Mouse (Mus musculus): ENCODE data around the gene Aplp2. TPM values are rescaled to one million over a fixed set of nuclear protein-coding genes. Genes with fewer than 3 reads are reported as not detected.

Aplp2 gene
- total RNA-seq, 2 experiments from 2014 or later, result 333 to 347 TPM

- DNase-seq, result no peak
- intact Hi-C loops (cut with DNase I), result no loop called here
These were observed 80.2 kb downstream of the Aplp2 start, which contains the start of gene St14 for GRCm38 (mm10) chr9:31131205-31131968. TSS of gene St14 (minus strand) at chr9:31131853.

- peak in 1 of 2 experiments; percentile 25 for DNase-seq
- intact Hi-C loops (cut with DNase I), result no loop called here
These were observed 81.0 kb downstream of the Aplp2 start for GRCm38 (mm10) chr9:31130357-31131204.

GRCm38 (mm10) chr9:31129956-31130355 is 81.7 kb downstream of the Aplp2 start:
- DNase-seq, result no peak
- intact Hi-C loops (cut with DNase I), result no loop called here

- no peak for DNase-seq
- intact Hi-C loops (cut with DNase I), result no loop called here
These were observed 83.6 kb downstream of the Aplp2 start for GRCm38 (mm10) chr9:31127876-31128465.

GRCm38 (mm10) chr9:31126079-31126478 is 85.5 kb downstream of the Aplp2 start:
- intact Hi-C loops (cut with DNase I), result no loop called here

GRCm38 (mm10) chr9:31122464-31123030 is 89.1 kb downstream of the Aplp2 start:
- no peak for DNase-seq
- intact Hi-C loops (cut with DNase I), result no loop called here

More at GRCm38 (mm10) chr9:31126079-31126478, 85.5 kb downstream of the Aplp2 start:
- DNase-seq, result no peak

DNA sequence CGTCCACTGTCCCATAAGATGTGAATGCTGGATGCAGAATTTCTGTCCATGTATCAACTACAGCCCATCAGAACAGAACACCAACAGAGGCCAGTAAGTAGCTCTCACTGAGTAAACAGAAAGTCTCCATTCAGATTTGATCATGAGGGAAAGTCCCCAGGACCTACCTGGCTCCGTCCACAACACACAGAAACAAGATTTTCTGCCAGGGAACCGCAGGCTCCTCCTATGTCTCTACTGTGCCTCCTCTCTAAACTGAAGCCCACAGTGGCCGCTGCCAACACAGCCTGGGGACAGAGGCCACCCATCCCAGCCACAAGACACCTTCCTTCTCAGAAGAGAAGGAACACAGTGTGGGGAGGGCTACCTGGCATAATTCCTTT is 91.1 kb downstream of the Aplp2 start:
- no peak for DNase-seq

GRCm38 (mm10) chr9:31119882-31120532 is 91.6 kb downstream of the Aplp2 start:
- intact Hi-C loops (cut with DNase I), result no loop called here
- DNase-seq, result no peak

More for the DNA sequence above, 91.1 kb downstream of the Aplp2 start:
- intact Hi-C loops (cut with DNase I), result no loop called here

DNA sequence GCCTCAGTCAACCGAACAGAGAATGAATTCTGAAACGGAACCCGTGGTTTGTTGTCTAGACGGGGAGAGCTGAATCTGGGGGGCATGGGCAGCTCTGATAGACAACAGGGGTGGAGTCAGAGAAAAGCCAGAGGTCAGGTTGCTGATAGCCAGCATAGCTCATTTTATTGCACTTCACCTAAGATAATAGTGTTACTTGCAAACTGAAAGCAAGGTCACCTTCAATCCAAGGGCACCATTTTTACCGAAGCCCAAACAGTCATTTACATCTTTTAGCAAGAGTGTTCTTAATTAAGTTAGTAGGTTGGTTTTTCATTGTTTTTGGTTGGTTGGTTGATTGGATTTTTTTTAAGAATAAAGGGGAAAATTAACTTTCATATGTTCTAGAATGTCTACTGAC is 92.2 kb downstream of the Aplp2 start:
- intact Hi-C loops (cut with DNase I), result no loop called here
- DNase-seq, result no peak

DNA sequence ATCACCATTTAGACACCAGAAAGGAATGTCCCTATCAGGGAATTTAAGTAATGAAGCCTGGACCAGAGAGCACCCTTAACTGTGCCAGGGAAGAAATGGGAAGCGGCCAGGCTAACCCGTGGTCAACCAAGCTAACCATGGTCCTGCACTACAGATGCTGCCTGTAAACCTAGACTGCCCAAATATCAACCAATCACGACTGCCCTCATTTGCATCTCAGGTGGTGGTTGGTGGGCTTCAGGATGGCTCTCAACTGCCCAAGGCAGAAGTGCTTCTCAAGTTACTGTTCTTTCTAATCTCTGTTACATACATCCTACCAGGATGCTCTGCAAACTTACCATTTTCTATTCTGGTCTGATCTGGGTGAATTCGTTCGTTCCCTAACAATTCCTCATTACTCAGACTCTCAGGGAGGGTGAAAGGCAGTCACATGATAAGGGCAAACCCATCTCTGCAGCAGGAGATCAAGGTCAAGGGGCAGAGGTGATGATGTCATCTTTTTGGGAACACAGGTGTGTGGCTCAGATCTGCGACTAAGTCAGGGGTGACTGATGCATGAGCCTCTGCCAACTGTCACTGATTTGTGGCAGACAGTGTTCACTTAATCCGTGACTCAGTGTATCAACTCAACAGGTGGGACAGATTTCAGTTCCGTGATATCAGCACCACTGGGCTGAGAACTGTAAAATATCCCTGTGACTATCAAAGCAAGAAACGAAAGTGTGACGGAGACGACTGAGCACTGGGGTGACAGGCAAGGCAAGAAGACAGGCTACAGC is 92.9 kb downstream of the Aplp2 start:
- intact Hi-C loops (cut with DNase I), result no loop called here
- peak in 1 of 2 experiments; percentile 18 for DNase-seq

- DNase-seq, result no peak
- intact Hi-C loops (cut with DNase I), result no loop called here
These were observed 94.1 kb downstream of the Aplp2 start for GRCm38 (mm10) chr9:31117488-31117887.

DNA sequence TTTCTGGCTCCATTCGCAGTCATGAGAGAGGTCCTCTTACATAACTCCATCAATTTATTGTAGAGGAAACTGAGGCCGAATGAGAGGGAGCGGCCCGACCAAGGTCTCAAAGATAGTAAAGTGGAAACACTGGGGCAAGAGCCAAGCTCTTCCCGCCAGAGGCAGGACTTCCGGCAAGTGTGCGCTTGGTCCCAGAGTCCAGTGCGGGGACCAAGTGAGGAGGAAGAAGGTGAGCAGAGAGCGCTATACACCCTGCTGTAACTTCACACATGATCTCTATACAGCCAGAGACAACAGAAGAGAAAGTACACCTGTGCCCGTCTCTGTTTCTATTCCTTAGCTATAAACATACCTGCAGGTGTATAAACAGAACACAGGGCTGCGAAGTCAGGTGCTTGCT is 94.5 kb downstream of the Aplp2 start:
- no peak for DNase-seq
- intact Hi-C loops (cut with DNase I), result no loop called here

- no peak for DNase-seq
- intact Hi-C loops (cut with DNase I), result no loop called here
These were observed 96.0 kb downstream of the Aplp2 start for GRCm38 (mm10) chr9:31115586-31115985.

- intact Hi-C loops (cut with DNase I), result no loop called here
- no peak for DNase-seq
These were observed 103.2 kb downstream of the Aplp2 start for GRCm38 (mm10) chr9:31108464-31108863.

Other genes with a start within 250 kb of the Aplp2 start
- 10 to 100 TPM; 31.3 to 35.6 TPM for gene Zbtb44, start 181.2 kb downstream of the Aplp2 start, total RNA-seq (2021)
- gene St14, start 80.0 kb downstream of the Aplp2 start, total RNA-seq (2021), result under 1 TPM; 0.42 to 0.93 TPM
- gene Prdm10, start 68.7 kb upstream of the Aplp2 start, total RNA-seq (2021), result 1 to 10 TPM; 5.2 to 6.0 TPM
- 10 to 100 TPM; 16.0 to 17.8 TPM for gene Nfrkb, start 174.4 kb upstream of the Aplp2 start, total RNA-seq (2021)

Data from heart, postnatal 10 days (tissue).